Mouse (Mus musculus) bone marrow, adult 2 months (tissue): ENCODE measurements around the gene Dgki.

Experiments used
- CTCF ChIP-seq: fragments of 200-500 bp; IDR thresholded peaks from 2 replicates; pipeline ENCODE4 v1.5.1; 2011; ENCODE audit warnings: low read length, control low read depth; ENCODE audit not compliant: control insufficient read depth, insufficient read depth
- POLR2A ChIP-seq: fragments of 200-500 bp; IDR thresholded peaks from 2 replicates; pipeline ENCODE4 v1.6.1; 2011; ENCODE audit warnings: low read depth, mild to moderate bottlenecking, control low read depth, low read length, borderline replicate concordance; ENCODE audit not compliant: control insufficient read depth

DNA sequence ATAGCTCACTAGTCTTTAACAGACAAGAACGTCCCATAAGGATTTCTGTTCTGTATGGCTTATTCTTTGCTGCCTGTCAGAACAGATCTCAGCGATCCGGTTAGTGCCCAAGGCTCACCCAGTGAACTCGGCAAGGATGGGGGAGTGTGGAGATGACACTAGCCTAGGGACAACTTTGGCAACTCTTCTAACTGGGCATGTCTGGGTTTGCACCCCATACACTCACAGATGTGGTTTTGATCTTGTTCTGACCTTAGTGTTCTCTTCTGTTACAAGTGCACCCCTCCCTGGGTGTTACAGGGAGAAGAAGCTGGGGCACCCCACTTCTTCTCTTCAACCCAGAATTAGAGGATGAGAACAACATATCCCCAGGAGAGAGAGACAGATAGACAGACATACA lies 1.0 kb downstream of the Dgki start:
- TF ChIP-seq POLR2A (no peak), CTCF (no peak)
